Mouse (Mus musculus): Measurements from ENCODE around the gene Gm28827.
"Not testable (repeated sequence)": the region's sequence is repeated elsewhere in the genome, so short reads cannot be mapped to it uniquely, and the experiment has no call there.

Gene Gm28827

GRCm38 (mm10) chrY:83030647-83031046 is at the start of gene Gm28827:
Gene Gm28827 (plus strand): TSS chrY:83030947.
- not testable (repeated sequence) for DNase-seq
